Mouse (Mus musculus) urinary bladder, postnatal 4 days (tissue): ENCODE results near the gene Fam107b.

Source experiments
- DNase-seq, 2 experiments: peaks; one replicate each; pipeline ENCODE4 v3.0.0; 2021 to 2022; ENCODE audit warnings: low spot score in 2 of 2

Gene Fam107b

DNA sequence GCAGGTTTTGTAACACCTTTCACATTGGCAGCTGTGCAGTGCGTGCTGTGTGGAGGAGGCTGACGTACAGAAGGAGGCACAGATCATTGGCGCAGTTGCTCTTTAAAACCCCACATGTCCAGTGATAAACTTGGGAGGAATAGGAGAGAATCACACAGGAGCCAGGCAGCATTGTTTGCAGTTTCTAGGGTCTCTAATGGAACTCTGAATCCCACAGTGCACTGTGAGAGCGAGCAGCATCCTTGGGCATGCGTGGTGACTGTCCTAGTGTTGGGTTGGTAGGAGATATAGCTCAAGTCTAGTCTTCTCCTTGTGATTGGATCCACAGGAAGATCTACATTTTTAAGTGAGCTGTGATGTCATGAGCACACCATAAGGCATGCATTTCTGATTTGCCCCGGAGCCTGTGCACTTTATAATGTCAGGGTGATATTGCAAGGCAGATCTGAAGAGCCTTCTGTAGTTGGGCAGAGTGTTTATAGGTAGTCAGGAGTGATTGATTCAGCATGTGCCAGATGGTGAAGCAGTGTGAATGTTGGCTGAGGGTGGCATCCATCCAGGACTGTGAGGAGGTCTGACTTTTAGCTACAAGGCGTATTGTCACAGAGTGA is 169.2 kb downstream of the Fam107b start:
- DNase-seq, result no peak

DNA sequence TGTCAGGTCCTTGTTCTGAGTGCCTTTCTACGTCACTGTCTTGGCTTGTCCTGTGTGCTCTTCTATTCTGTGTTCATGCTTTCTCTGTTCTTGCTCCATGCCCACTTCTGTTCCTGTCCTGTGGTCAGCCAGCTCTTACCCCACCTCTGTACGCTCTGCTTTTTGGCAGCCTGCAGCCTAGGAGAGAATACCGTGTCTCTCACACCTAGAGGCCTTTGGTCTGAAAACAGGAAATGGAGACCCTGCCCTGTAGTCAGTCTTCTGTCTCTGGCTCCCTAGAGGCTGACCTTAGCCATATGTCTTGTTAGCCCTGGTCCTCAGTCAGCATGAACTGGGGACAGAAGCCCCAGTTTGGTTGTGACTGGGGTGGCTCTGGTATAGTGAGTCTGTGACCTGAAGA is 170.0 kb downstream of the Fam107b start:
- DNase-seq, result no peak

DNA sequence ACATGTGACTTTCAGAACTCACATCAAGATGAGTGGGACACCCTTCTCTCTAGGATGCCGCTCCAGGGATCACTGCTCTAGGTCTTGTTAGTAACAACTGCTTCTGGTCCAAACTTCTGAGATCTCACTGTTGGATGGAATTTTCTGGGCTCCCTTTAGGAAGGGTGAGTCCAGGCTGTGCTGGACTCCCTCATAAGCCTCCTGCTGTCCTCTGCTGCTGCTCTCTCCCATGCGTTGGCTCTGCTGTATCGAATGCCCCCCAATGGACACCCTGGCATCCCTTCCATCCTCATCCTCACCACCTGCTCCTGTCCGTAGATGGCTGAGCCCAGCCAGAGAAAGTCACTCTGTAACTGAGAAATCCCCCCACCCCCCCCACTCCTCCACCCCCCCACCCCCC is 170.4 kb downstream of the Fam107b start:
- DNase-seq, result no peak

DNA sequence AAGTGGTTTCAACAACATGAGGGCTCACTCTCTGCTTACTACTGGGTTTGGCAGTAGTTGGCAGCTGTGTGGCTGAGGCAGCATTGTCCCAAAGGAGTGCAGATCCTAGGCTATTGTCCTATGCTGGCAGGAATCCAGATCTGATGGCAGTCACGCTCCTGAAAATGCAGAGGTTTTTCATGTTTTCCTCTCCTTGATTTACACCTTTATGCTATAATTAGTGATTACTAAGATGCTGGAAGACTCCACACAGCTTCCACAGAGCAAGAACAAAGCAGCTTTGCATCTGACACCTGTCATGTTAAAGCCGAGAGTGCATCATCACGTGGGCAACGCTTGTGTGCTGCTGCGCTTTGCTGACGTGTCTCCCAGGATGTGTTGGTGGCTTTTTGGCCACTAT is 172.2 kb downstream of the Fam107b start:
- no peak for DNase-seq

DNA sequence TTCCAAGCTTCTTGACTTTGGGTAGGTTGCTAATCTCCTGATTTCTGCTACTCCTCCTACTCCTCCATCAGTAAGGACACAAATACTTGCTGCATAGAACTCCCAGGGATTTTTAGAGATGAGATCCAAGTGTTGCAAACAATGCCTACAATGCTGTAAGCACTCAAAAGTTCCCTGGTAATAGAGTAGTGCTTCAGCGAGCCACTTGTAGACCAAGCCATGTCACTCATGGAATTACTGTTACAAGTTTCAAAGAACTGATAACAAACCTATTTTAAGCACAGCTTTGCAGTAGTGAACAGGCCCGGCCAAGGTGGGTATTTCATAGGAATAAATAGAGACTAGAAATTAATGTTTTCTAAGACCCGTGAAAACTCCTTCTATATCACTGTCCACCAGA is 174.8 kb downstream of the Fam107b start:
- DNase-seq, result no peak

DNA sequence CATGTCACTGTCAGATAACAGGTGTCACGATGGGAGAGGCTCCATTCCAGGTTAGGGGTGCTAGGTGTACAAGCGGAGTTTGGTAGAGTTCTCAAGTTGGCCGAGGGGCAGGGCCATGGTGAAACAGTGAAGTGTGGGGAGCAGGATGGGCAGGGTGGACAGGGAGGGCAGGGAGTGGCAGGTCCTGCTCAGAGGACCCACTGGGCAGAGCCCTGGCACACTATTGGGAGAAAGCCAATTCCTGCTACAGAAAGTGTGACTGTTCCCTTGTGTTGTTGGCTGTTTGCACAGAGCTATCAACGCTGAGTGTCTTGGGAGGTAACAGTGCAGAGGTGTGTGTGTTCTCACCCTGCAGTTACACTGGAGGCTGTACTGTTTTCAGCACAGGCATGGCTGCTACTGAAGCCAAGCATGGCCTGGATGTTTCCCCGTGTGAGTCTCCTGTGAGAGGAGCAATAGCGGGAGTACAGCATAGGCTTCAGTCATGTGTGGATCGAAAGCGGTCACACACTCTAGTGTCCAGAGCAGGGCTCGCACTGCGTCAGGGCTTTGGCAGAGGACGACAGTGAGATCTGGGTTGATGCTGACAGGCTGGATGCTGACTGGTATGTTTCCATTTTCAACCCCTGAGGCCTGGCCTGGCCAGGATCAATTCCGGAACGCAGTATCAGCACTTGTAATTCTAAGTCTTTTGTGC is 175.8 kb downstream of the Fam107b start:
- DNase-seq, result no peak

DNA sequence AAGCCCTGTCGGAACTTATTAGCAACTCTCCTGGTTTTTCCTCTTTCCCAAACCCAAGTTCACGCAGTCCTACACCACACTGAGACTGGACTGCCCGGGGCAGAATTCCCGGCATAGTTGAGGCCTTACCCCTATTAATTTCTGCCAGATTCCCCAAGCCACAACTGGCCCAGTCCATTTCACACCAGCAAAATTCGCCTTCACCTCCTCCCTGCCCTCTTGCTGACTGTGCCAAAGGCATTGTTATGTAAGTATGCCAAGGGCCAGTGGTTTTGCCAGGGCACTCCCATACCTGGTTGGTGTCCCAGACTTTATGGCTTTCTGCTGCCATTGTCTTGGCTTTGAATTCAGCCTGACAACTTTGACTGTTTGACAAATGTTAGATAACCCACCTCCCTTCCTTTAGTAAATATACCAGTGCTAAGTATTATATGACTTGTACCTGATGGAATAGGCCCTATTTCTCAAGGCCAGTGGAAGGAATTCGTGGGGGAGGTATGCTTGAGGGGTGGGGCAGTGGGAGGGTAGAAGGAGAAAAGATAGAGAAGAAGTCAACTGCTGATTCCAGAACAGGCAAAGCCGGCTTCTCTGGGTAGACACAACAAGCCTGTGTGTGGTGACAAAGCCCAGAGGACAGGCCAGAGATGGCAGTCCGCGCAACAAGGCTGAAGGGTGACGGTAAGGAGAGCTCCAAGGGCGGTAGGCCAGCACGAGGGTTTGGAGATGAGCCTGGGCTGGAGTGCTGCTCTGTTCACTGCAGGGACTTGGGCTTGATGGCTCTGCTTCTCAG is 178.6 kb downstream of the Fam107b start:
- DNase-seq, result peak in 1 of 2 experiments; percentile 28

DNA sequence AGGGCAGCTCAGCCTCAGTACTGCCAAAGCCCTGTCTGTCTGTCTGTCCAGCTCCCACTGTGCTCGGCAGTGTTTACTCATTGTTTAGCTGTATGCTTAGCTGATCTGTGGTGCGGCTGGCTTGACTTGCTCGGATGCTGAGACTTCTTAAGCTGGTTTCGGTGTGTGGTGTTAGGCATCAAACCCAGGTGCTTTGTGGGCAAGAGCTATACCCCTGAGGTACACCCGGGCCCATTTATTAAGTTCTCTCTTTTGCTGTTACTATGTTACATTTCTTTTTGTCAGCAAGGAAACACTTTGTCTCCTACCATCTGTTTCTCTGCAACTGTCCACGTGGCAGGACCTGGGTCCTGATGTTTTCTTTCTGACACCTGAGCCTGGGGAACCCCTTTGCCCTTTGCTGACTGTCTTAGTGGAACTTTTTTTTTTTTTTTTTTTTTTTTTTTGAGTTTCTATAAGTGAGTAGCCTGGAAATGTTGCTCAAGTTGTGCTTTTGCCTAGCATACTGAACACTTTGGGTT is 179.3 kb downstream of the Fam107b start:
- DNase-seq, result no peak

DNA sequence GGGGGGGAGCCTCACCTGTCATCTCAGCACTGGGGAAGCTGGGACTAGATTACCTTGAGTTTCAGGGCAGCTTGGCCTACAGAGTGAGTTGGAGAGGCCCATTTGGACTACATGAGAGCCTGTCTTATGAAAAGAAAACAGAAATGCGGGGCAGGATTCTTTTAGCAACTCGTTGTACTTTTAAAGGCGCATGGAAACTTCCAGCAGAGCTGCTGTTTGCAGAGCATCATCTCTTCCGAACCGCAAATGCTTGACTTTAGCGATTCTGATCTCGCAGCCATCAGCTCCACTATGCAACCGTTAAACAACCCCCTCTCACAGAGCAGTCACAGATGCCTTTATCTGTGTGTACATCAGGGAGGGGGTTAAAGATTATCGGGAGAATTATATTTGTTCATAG is 179.8 kb downstream of the Fam107b start:
- no peak for DNase-seq

DNA sequence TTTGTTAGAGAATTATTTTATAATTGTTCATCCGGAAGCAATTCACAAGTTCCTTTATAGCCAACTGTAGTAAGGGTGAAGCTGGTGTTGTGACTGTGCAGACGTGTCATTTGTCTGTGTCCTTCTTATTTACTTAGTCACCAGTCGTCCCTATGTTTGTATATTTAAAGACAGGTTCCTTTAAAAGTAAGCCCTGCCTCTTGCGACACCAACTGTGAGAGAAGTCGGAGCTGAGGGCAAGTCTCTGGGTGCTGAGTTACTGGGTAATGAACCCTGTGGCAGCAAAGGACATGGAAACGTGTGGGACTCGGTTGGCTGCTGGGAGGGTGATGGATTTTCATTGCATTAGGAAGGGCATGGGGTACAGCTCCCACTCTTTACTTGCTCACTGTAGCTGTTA is 182.1 kb downstream of the Fam107b start:
- no peak for DNase-seq

DNA sequence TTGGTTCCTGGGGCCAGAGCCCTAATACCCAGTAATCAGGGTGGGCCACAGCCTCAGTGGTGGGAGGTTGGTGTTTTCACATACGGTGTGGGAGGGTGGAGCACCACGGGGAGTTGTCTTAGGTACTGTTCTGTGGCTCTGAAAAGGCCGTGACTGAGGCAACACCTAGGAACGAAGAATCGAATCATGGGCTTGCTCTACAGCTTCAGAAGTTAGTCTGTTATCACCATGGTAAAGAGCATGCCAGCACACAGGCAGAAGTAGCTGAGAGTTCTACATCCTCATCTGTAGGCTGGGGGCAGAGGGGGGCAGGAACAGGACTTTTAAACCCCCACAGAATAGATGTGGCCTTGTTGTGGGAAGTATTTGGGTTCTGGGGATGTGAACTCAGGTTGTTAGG is 182.6 kb downstream of the Fam107b start:
- DNase-seq, result no peak

DNA sequence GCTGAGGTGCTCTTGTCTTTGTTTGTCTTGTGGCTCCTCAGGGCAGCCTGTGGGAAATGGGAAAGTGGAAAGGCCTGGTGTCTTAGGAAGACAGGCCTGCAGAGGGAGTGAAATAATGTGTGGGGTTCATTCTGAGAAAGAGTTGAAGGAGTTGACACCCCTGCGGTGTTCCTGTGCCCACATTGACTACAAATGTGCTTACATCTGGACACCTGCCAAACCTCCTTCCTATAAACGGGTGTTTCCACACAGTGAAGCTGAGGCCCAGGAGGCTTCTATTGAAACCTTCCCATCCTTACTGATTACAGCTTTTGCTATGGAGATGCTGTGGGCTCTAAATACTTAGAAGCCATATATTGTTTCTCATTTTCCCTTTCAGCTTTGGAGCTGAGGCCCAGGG is 183.5 kb downstream of the Fam107b start:
- DNase-seq, result no peak

DNA sequence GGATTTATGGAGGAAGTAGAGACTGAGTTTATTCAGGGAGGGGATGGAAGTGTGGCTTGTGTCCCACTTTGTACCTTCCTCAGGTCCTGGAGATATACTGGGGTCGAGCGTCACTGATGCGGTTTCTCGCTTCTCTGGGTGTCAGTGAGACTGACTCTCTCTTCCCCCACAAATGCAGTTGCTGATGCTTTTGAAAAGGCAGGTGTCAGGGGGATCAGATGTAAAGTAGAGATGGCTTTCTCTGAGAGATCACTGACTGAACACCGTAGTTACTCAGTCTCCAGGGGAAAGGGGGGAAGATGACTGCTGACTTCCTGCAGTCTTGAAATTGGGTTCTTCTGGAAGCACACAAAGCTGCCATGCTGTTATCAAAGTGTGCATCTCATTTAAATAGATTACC is 185.6 kb downstream of the Fam107b start:
- DNase-seq, result no peak

DNA sequence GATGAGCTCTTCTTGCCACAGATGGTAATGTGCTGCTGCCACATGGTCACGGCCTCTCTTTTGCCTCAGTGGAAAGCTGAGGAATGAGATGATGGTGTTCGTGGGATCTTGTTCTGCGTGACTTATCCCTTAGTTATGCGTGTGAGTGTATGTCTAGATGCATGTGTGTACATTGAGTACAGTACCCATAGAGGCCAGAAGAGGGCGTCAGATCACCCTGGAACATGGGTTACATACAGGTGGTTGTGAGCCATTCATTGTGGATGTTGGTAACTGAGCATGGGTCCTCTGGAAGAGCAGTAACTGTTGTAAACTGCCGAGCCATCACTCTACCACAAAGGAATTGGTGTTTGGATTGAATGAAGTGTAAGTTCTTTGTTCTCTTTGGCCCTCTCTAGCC is 188.1 kb downstream of the Fam107b start:
- no peak for DNase-seq

DNA sequence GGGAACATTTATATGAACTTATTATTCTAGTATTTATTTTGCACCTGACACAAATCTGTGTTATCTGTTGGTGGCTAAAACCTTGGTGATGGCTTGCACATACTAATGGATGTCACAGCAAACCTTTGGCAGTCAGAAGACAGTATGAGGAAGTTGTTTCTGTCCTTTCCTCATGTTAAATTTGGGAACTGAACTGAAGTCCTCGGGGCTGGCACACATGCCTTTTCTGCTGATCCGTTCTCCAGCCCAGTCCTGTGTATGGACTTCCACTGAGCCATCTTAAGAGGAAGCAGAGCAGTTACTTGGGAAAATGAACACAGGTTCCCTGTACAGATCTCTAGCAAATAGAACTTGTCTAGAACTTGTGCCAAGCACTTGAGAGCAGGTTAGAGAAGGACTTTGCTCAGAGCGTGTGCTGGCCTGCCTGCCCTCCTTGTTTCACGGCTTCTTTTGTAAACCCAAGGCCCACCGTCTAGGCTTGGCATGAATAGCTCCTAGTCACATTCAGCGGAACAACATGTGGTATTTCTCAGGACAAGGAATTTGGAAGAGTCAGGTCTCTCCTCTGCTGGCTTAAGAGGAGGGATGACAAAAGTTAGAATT is 190.0 kb downstream of the Fam107b start:
- DNase-seq, result no peak

DNA sequence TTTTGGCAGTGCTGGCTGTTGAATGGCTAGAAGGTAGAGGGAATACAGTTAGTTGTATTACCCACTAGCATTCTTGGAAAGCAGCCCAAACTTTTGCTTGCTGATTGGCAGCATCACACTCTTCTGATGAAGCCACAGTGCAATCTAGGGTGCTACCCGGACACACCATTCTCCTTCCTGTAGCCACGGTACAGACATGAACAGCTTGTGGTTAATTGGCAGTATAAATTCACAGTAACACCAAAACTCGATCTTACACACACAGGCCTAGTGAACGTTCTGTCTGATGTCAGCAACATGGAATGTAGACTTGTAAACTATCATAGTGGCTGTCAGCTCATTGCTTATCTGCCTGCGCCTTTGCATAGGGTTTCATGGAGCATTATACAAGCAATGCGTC is 193.8 kb downstream of the Fam107b start:
- DNase-seq, result no peak

DNA sequence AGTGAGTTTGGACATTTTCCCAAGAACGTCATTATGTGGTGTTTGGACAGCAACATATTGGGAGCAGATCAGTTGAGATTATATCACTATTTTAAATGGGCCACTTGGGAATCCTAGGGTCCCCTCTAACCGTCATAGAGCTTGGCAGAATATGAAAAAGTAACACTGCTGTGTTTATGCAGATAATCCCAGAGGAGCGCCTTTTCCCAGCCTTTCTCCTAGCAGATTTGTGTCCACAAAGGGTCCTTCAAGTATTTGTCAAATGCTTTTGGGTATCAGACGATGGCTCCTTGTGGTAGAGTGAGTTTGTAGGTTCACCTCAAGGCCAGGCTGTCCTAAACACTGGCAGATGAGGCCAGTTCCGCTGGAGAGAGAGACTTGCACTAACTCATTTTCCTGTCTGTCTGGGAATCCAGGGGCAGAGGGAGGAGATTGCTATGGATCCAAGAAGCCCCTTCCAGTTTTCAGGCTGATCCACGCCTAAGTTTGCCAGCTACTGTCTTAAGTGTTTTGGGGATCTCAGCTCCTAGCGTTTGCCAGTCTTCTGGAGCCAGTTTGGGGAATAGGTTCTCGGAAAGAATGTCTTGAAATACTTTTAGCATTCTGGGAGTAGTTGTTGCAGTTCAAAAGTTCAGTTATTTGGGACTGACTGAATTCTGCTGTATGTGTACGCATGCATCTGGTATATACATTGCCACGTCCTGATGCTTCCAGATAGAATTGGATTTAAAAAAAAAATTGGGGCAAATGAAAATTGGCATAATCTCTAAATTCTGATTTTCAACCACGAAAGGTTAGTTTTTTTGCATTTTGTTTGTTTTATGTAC is 195.9 kb downstream of the Fam107b start:
- DNase-seq, result no peak

DNA sequence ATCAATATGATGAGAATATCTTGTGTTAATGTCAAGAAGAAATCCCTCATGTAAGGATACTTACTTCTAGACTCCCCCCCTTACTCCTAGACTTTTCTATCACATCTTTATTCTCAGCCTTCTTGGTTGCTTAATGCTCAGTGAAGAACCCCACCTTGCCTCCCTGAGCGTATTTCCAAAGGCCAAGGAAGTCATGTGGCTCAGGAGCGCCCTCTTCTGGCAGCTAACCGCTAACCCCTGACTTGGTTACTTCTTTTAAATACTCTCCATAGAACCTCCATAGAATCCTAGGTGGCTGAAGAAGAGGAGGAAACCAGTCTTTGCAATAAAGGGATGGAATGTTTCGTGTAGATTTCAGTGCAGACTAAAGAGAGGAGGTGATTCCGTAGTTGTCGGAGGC is 199.0 kb downstream of the Fam107b start:
- DNase-seq, result no peak

DNA sequence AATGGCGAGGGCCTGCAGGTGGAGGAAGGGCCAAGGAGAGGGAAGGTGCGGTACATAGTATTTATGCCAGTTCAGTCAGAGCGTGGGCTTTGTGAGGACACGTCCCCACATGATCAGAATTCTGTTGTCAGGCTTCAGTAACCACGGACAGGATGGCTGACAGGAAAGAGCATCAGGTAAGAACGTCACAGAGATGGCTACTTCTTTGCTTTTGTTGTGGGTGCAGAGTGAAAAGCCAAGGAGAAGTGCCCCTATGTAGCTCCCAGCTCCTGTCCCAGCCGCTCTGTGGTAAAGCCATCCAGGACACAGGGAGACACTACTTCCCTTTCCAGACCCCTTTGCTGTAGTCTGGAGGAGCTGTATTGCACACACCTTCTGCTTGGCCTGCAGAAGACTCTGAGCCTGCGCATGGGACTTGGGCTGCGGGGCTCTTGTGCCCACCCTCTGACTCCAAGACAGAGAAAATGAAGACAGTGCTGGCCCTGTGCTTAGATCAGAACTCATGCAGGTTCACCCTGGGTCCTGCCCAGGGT is 199.6 kb downstream of the Fam107b start:
- DNase-seq, result no peak

DNA sequence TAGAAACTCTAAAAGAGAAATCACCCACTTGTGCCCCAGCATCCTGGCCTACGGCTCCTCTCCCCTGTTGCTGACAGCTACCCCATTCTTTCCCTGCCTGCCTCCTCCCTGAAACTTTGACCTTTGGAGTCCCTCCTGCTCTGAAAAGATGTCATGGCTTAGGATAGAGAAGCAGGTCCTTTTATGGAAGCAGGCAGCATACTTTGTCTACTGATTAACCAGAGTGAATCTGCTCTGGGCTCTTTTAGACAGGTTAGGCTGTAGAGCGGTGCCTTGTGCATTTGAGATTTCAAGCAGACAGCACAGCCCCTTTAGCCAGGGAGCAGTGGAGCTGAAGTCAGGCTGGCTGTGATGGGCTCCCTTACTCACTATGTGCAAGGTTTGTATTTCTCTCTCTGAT is 200.1 kb downstream of the Fam107b start:
- no peak for DNase-seq

DNA sequence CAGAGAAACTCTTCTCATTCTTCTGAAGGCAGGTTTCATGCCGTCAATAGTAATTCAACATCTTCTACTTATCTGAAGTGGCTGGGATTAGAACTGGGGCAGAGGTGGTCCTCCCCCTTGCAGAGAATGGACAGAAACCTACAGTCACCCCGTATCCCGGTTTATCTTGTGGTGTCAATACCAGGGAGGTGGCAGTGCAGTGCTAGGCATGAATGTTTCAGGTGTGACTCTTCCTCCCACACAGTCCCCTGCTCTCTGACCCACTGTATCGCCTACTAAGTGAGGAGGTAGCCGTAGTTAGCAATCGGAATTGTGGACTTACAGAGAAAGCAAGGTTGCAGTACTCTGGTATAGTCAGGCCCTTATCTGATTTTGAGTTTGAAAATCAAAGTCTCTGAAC is 201.2 kb downstream of the Fam107b start:
- no peak for DNase-seq
